ENCODE assay signal across 16 mouse cellular contexts in genomic region chr10:116965297-116965696, GRCm38 (mm10). TPM values are rescaled to one million over a fixed set of nuclear protein-coding genes. Genes with fewer than 3 reads are reported as not detected.
DNase-seq lines count a peak whose midpoint lies in the region; ATAC-seq and TF ChIP-seq lines count a peak whose summit lies in the region.
"Had no signal": no experiment of that assay in that cellular context is flagged by ENCODE, and none has a peak within 500 bp of the region (broad histone marks: within the 10 kb centered on the region; RNA-seq: fewer than 3 reads in every experiment).

No protein-coding gene starts in this region.

- H3K27ac ChIP-seq in embryonic facial prominence, embryonic 15.5 days (replicated peaks) = 0 out of 2 replicates have a peak overlapping the region, but pooled peaks have one; percentile 60
- peak overlapping the region; percentile 36; the same call in 1 of the 2 replicates for H3K27ac ChIP-seq in kidney, embryonic 16.5 days (ENCODE audit: low read length)
- H3K27ac ChIP-seq in lung, embryonic 16.5 days (ENCODE audit: low read length) = peak overlapping the region; percentile 53
- H3K27ac ChIP-seq in left cerebral cortex, adult 2 months = no peak overlapping the region
- H3K27ac ChIP-seq: heart, embryonic 15.5 days; intestine, embryonic 15.5 days; neural tube, embryonic 12.5 days had no signal

- no peaks in the 10 kb centered on the region for H3K27me3 ChIP-seq in embryonic facial prominence, embryonic 15.5 days
- no peaks in the 10 kb centered on the region for H3K27me3 ChIP-seq in kidney, embryonic 16.5 days (ENCODE audit: insufficient read depth, low read length)
- no peaks in the 10 kb centered on the region for H3K27me3 ChIP-seq in lung, embryonic 16.5 days (ENCODE audit: control insufficient read depth, insufficient read depth, low read depth, low read length)
- H3K27me3 ChIP-seq: heart, embryonic 15.5 days; intestine, embryonic 15.5 days; neural tube, embryonic 12.5 days had no signal

- DNase-seq in embryo, embryonic 11 days = peak; percentile 55
- no peak for DNase-seq in c-Kit-positive CD71-positive TER-119-positive erythroid progenitor cells, embryonic 14.5 days (ENCODE audit: low spot score)
- no peak for DNase-seq in left cerebral cortex, adult 2 months (ENCODE audit: extremely low spot score in 1 of 2, low spot score in 2 of 2)
- DNase-seq: forebrain, postnatal 0 days had no signal

- no peak overlapping the region for H3K4me3 ChIP-seq in embryonic facial prominence, embryonic 15.5 days (replicated peaks)
- H3K4me3 ChIP-seq in kidney, embryonic 16.5 days (ENCODE audit: low read length) = no peak overlapping the region
- H3K4me3 ChIP-seq in lung, embryonic 16.5 days (ENCODE audit: low read length) = no peak overlapping the region
- H3K4me3 ChIP-seq in left cerebral cortex, adult 2 months = no peak overlapping the region
- H3K4me3 ChIP-seq: heart, embryonic 15.5 days; intestine, embryonic 15.5 days; megakaryocyte, embryonic 14.5 days; neural tube, embryonic 12.5 days had no signal

- H3K4me1 ChIP-seq in embryonic facial prominence, embryonic 15.5 days = no peaks in the 10 kb centered on the region
- 0 out of 2 replicates have a peak, but pooled peaks cover 12% of the 10 kb centered on the region for H3K4me1 ChIP-seq in kidney, embryonic 16.5 days (ENCODE audit: insufficient read depth, low read length)
- H3K4me1 ChIP-seq in lung, embryonic 16.5 days (replicated peaks; ENCODE audit: control insufficient read depth, insufficient read depth, low read length) = 0 out of 2 replicates have a peak, but pooled peaks cover 7% of the 10 kb centered on the region
- H3K4me1 ChIP-seq: intestine, embryonic 15.5 days; neural tube, embryonic 12.5 days had no signal

- intact Hi-C loops in left cerebral cortex, adult 2 months (cut with DNase I) = loop anchor here (10.0 kb wide), 1 partner anchor 280 kb away; no protein-coding TSS in a partner anchor

- peak; percentile 65; the same call in 1 of the 2 replicates for ATAC-seq in embryonic facial prominence, embryonic 15.5 days (ENCODE audit: insufficient number of reproducible peaks, low FRiP score, low TSS enrichment, low read depth)
- ATAC-seq in kidney, embryonic 16.5 days (ENCODE audit: low FRiP score, low TSS enrichment) = 0 out of 2 replicates have a peak, but pooled peaks have one; percentile 67
- peak; percentile 95 for ATAC-seq in lung, embryonic 16.5 days (ENCODE audit: low read depth)
- no peak for ATAC-seq in megakaryocyte-erythroid progenitor cell, adult 5-6 weeks (replicated peaks; ENCODE audit: low FRiP score, low TSS enrichment, poor library complexity, severe bottlenecking)
- ATAC-seq: activated CD4-positive, CD25-positive, alpha-beta regulatory T cell, adult 4 months; forebrain, postnatal 0 days; intestine, embryonic 15.5 days had no signal

- H3K9ac ChIP-seq in embryonic facial prominence, embryonic 15.5 days = no peak overlapping the region
- H3K9ac ChIP-seq in kidney, embryonic 16.5 days (replicated peaks; ENCODE audit: low read length) = no peak overlapping the region
- no peak overlapping the region for H3K9ac ChIP-seq in lung, embryonic 16.5 days (ENCODE audit: low read length)
- H3K9ac ChIP-seq: forebrain, postnatal 0 days; heart, embryonic 15.5 days; intestine, embryonic 15.5 days; neural tube, embryonic 12.5 days had no signal

- no peaks in the 10 kb centered on the region for H3K36me3 ChIP-seq in embryonic facial prominence, embryonic 15.5 days
- H3K36me3 ChIP-seq in kidney, embryonic 16.5 days (ENCODE audit: insufficient read depth, low read length) = no peaks in the 10 kb centered on the region
- H3K36me3 ChIP-seq in lung, embryonic 16.5 days (ENCODE audit: control insufficient read depth, insufficient read depth, low read length) = no peaks in the 10 kb centered on the region
- H3K36me3 ChIP-seq: heart, embryonic 15.5 days; intestine, embryonic 15.5 days; neural tube, embryonic 12.5 days had no signal

- H3K4me2 ChIP-seq in embryonic facial prominence, embryonic 15.5 days (replicated peaks) = no peak overlapping the region
- H3K4me2 ChIP-seq in kidney, embryonic 16.5 days (replicated peaks; ENCODE audit: low read depth, low read length) = no peak overlapping the region
- H3K4me2 ChIP-seq in lung, embryonic 16.5 days (ENCODE audit: low read depth, low read length) = no peak overlapping the region
- H3K4me2 ChIP-seq: heart, embryonic 15.5 days; intestine, embryonic 15.5 days; neural tube, embryonic 12.5 days had no signal

- TF ChIP-seq CTCF in left cerebral cortex, adult 2 months (IDR thresholded peaks at IDR 0.05) = no peak

- WGBS in embryonic facial prominence, embryonic 15.5 days = 21% methylated on average over 5 of the region's 5 CpGs
- WGBS in kidney, embryonic 16.5 days = 44% methylated on average over 5 of the region's 5 CpGs
- 33% methylated on average over 5 of the region's 5 CpGs for WGBS in lung, embryonic 16.5 days

- H3K9me3 ChIP-seq in embryonic facial prominence, embryonic 15.5 days (replicated peaks) = no peaks in the 10 kb centered on the region
- H3K9me3 ChIP-seq in kidney, embryonic 16.5 days (ENCODE audit: low read length) = no peaks in the 10 kb centered on the region
- H3K9me3 ChIP-seq in lung, embryonic 16.5 days (ENCODE audit: control insufficient read depth, low read length) = no peaks in the 10 kb centered on the region
- H3K9me3 ChIP-seq: heart, embryonic 15.5 days; intestine, embryonic 15.5 days; neural tube, embryonic 12.5 days had no signal

RNA-seq across cellular contexts. Expression of gene Gm10271, which starts 7.1 kb away (rescaled TPM):
- not detected in 2 replicates for polyA plus RNA-seq in embryonic facial prominence, embryonic 15.5 days (2015; fragmentation: Nextera tagmentation; extraction: Ambion mirVana)
- not detected in 2 replicates for polyA plus RNA-seq in kidney, embryonic 16.5 days (2015; fragmentation: Nextera tagmentation; extraction: Ambion mirVana)
- not detected in 2 replicates for polyA plus RNA-seq in lung, embryonic 16.5 days (2015; fragmentation: Nextera tagmentation; extraction: Ambion mirVana)
- not detected in 2 replicates for total RNA-seq in megakaryocyte-erythroid progenitor cell, adult 5-6 weeks (2014; fragmentation: Nextera tagmentation)
- total RNA-seq in megakaryocyte-erythroid progenitor cell, adult 5-6 weeks (2017) = not detected in 2 replicates
- total RNA-seq in left cerebral cortex, adult 2 months (2021) = not detected
- total RNA-seq: forebrain, postnatal 0 days; left cerebral cortex, postnatal 36 days had no signal
- polyA plus RNA-seq: activated CD4-positive, CD25-positive, alpha-beta regulatory T cell, adult 4 months; cortical plate, adult 2 months; forebrain, postnatal 0 days; heart, embryonic 15.5 days; intestine, embryonic 15.5 days; neural tube, embryonic 12.5 days; testis, adult 2 months had no signal

RNA-seq across cellular contexts. Expression of gene Rab3ip, which starts 14.7 kb away (rescaled TPM):
- 33.1 and 36.0 TPM in 2 replicates for polyA plus RNA-seq in embryonic facial prominence, embryonic 15.5 days (2015; fragmentation: Nextera tagmentation; extraction: Ambion mirVana)
- polyA plus RNA-seq in kidney, embryonic 16.5 days (2015; fragmentation: Nextera tagmentation; extraction: Ambion mirVana) = 136 and 141 TPM in 2 replicates
- 31.6 and 33.8 TPM in 2 replicates for polyA plus RNA-seq in lung, embryonic 16.5 days (2015; fragmentation: Nextera tagmentation; extraction: Ambion mirVana)
- 7.4 and 13.5 TPM in 2 replicates for total RNA-seq in megakaryocyte-erythroid progenitor cell, adult 5-6 weeks (2014; fragmentation: Nextera tagmentation)
- 3.6 and 8.0 TPM in 2 replicates for total RNA-seq in megakaryocyte-erythroid progenitor cell, adult 5-6 weeks (2017)
- 10 to 100 TPM; 42.6 to 47.3 TPM for total RNA-seq in left cerebral cortex, adult 2 months (2021)

RNA-seq across cellular contexts. Expression of gene Best3, which starts 20.8 kb away (rescaled TPM):
- 2.2 and 2.8 TPM in 2 replicates for polyA plus RNA-seq in embryonic facial prominence, embryonic 15.5 days (2015; fragmentation: Nextera tagmentation; extraction: Ambion mirVana)
- polyA plus RNA-seq in kidney, embryonic 16.5 days (2015; fragmentation: Nextera tagmentation; extraction: Ambion mirVana) = 0.18 and 0.32 TPM in 2 replicates
- polyA plus RNA-seq in lung, embryonic 16.5 days (2015; fragmentation: Nextera tagmentation; extraction: Ambion mirVana) = 0.15 and 0.21 TPM in 2 replicates
- not detected in 2 replicates for total RNA-seq in megakaryocyte-erythroid progenitor cell, adult 5-6 weeks (2014; fragmentation: Nextera tagmentation)
- total RNA-seq in megakaryocyte-erythroid progenitor cell, adult 5-6 weeks (2017) = not detected in 2 replicates
- total RNA-seq in left cerebral cortex, adult 2 months (2021) = under 1 TPM; 0.12 to 0.29 TPM
- total RNA-seq: forebrain, postnatal 0 days had no signal
- polyA plus RNA-seq: activated CD4-positive, CD25-positive, alpha-beta regulatory T cell, adult 4 months; intestine, embryonic 15.5 days had no signal
